ENCODE assay signal across 25 mouse cellular contexts in the genomic region with DNA sequence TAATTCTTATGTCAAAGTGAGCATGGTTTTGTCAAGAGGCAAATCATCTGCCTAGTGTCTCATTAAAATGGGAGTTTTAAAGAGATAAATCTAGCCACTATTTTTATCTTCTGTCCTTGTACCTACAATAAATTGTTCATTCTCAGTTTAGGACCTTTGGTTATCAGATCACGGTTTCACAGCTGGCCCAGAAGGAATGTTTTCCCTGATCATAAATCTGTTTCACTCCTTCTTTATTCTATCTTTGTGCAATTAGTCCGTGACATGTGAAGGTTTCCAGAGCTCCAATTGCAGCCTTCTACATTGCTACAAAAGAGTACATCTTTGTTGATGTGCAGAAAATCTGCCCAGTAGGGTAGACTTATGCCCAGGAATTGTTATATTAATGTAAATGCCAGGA. TPM values are rescaled to one million over a fixed set of nuclear protein-coding genes. Genes with fewer than 3 reads are reported as not detected.
"Had no signal": no experiment of that assay in that cellular context is flagged by ENCODE, and none has a peak within 500 bp of the region (broad histone marks: within the 10 kb centered on the region; RNA-seq: fewer than 3 reads in every experiment).

No protein-coding gene starts in this region.

- H3K27me3 ChIP-seq: lung, embryonic 15.5 days; megakaryocyte, embryonic 14.5 days; midbrain, embryonic 13.5 days; midbrain, embryonic 15.5 days; neural tube, embryonic 12.5 days had no signal

- DNase-seq: lung, adult 2 months; lung, postnatal 14 days; lung, postnatal 36 days; retina, postnatal 1 day; right cerebral cortex, adult 18-20 months; right cerebral cortex, postnatal 25 days; right cerebral cortex, postnatal 4 days; spleen, adult 18-20 months; thymus, adult 18-20 months; thymus, postnatal 14 days; thymus, postnatal 36 days had no signal

- H3K9me3 ChIP-seq: lung, embryonic 15.5 days; midbrain, embryonic 13.5 days; midbrain, embryonic 15.5 days; neural tube, embryonic 12.5 days had no signal

- H3K4me3 ChIP-seq: lung, embryonic 15.5 days; megakaryocyte, embryonic 14.5 days; midbrain, embryonic 13.5 days; midbrain, embryonic 15.5 days; neural tube, embryonic 12.5 days had no signal

- H3K4me2 ChIP-seq: lung, embryonic 15.5 days; midbrain, embryonic 11.5 days; midbrain, embryonic 13.5 days; midbrain, embryonic 15.5 days; neural tube, embryonic 12.5 days had no signal

- ATAC-seq: lung, postnatal 0 days; midbrain, embryonic 13.5 days; midbrain, embryonic 15.5 days had no signal

- H3K27ac ChIP-seq: lung, embryonic 15.5 days; macrophage; midbrain, embryonic 13.5 days; midbrain, embryonic 15.5 days; neural tube, embryonic 12.5 days had no signal

- H3K4me1 ChIP-seq: lung, embryonic 15.5 days; midbrain, embryonic 13.5 days; midbrain, embryonic 15.5 days; neural tube, embryonic 12.5 days had no signal

- H3K9ac ChIP-seq: lung, embryonic 15.5 days; midbrain, embryonic 13.5 days; midbrain, embryonic 15.5 days; neural tube, embryonic 12.5 days had no signal

RNA-seq across cellular contexts. Expression of gene BC051665, which starts 30.9 kb away (rescaled TPM):
- polyA plus RNA-seq: lung, adult 2 months; lung, embryonic 15.5 days; lung, postnatal 0 days; macrophage; midbrain, embryonic 11.5 days; midbrain, embryonic 13.5 days; midbrain, embryonic 15.5 days; midbrain, postnatal 0 days; neural tube, embryonic 12.5 days; neural tube, embryonic 14.5 days; small intestine, adult 2 months; stomach, embryonic 14.5 days; stomach, embryonic 16.5 days; thymus, postnatal 0 days had no signal

RNA-seq across cellular contexts. Expression of gene Ctsll3, which starts 47.4 kb away (rescaled TPM):
- polyA plus RNA-seq: lung, adult 2 months; lung, embryonic 15.5 days; lung, postnatal 0 days; macrophage; midbrain, embryonic 11.5 days; midbrain, embryonic 13.5 days; midbrain, embryonic 15.5 days; midbrain, postnatal 0 days; neural tube, embryonic 12.5 days; neural tube, embryonic 14.5 days; small intestine, adult 2 months; stomach, embryonic 14.5 days; stomach, embryonic 16.5 days; thymus, postnatal 0 days had no signal
